Mouse (Mus musculus) neural tube, embryonic 14.5 days (tissue): ENCODE results near the gene Arhgef26. TPM values are rescaled to one million over a fixed set of nuclear protein-coding genes. Genes with fewer than 3 reads are reported as not detected.
A peak's percentile ranks its signal among the peaks of the same experiment; 100 is the strongest.

ENCODE experiments used
- ATAC-seq: fragments of 200-750 bp; cut with Nextera tagmentation; 2 replicates; pipeline ENCODE4 v1.8.0; 2017; ENCODE audit warnings: low read depth, mild to moderate bottlenecking, moderate TSS enrichment, moderate library complexity
- H3K27ac ChIP-seq: fragments of 300-500 bp; sonication (generic); 2 replicates; pipeline ENCODE4 v1.5.1; 2014; ENCODE audit warnings: low read depth, mild to moderate bottlenecking, control low read depth, low read length, moderate library complexity, mixed read lengths
- H3K27me3 ChIP-seq: fragments of 300-500 bp; sonication (generic); 2 replicates; pipeline ENCODE4 v1.6.1; 2014; ENCODE audit warnings: low read length; ENCODE audit not compliant: control insufficient read depth, insufficient read depth
- H3K36me3 ChIP-seq: fragments of 300-500 bp; sonication (generic); 2 replicates; pipeline ENCODE4 v1.6.1; 2014; ENCODE audit warnings: low read length, mixed read lengths; ENCODE audit not compliant: control insufficient read depth, insufficient read depth
- H3K4me1 ChIP-seq: fragments of 300-500 bp; sonication (generic); 2 replicates; pipeline ENCODE4 v1.6.1; 2014; ENCODE audit warnings: low read length; ENCODE audit not compliant: control insufficient read depth, insufficient read depth
- H3K4me2 ChIP-seq: fragments of 300-500 bp; sonication (generic); 2 replicates; pipeline ENCODE4 v1.6.1; 2014; ENCODE audit warnings: mild to moderate bottlenecking, low read depth, low read length, control low read depth
- H3K4me3 ChIP-seq: fragments of 300-500 bp; sonication (generic); 2 replicates; pipeline ENCODE4 v1.5.1; 2014; ENCODE audit warnings: low read depth, low read length, control low read depth, mixed read lengths
- H3K9ac ChIP-seq: fragments of 300-500 bp; sonication (generic); replicated peaks from 2 replicates; pipeline ENCODE4 v1.6.1; 2014; ENCODE audit warnings: low read depth, mild to moderate bottlenecking, control low read depth, low read length, mixed read lengths
- H3K9me3 ChIP-seq: fragments of 300-500 bp; sonication (generic); 2 replicates; pipeline ENCODE4 v1.6.1; 2016; ENCODE audit warnings: low read length; ENCODE audit not compliant: control insufficient read depth
- WGBS: fragments of 180-500 bp; shearing (Covaris S2); extraction: QIAGEN DNeasy Blood & Tissue Kit; methylation state at CpG from one replicate; pipeline ENCODE4 v1.1.7; 2014; 5-methylcytosine and 5-hydroxymethylcytosine counted together
- polyA plus RNA-seq: library from polyadenylated mRNA; unstranded; fragments of >200 nt; fragmentation: Nextera tagmentation; extraction: Ambion mirVana; gene quantifications from 2 replicates; pipeline ENCODE4 v1.2.1, GENCODE M21; 2014

Gene Arhgef26
- polyA plus RNA-seq, 1 experiment from 2014 or later: 11.7 TPM

- peak overlapping the region; percentile 95; the same call in 1 of the 2 replicates for H3K9ac ChIP-seq
- no peak for ATAC-seq
- no peaks in the 10 kb centered on the region for H3K27me3 ChIP-seq
- H3K4me1 ChIP-seq: peaks cover 16% of the 10 kb centered on the region
- H3K36me3 ChIP-seq: peaks cover 9% of the 10 kb centered on the region
- no peak overlapping the region for H3K27ac ChIP-seq
- WGBS: 76% methylated on average over 5 of the region's 5 CpGs
- H3K9me3 ChIP-seq: no peaks in the 10 kb centered on the region
- peak overlapping the region; percentile 83 for H3K4me2 ChIP-seq
- peak overlapping the region; percentile 97 for H3K4me3 ChIP-seq
These were observed 167.2 kb downstream of the Arhgef26 start for GRCm38 (mm10) chr3:62505166-62505900.

- H3K27me3 ChIP-seq: no peaks in the 10 kb centered on the region
- peak within 1 kb of the TSS; percentile 98 for H3K27ac ChIP-seq
- ATAC-seq: peak; percentile 100
- H3K36me3 ChIP-seq: no peaks in the 10 kb centered on the region
- H3K4me1 ChIP-seq: peaks cover 16% of the 10 kb centered on the region
- H3K4me3 ChIP-seq: peak within 1 kb of the TSS; percentile 97
- H3K9ac ChIP-seq: peak within 1 kb of the TSS; percentile 95
- H3K9me3 ChIP-seq: no peaks in the 10 kb centered on the region
- WGBS: under 1% methylated on average over 66 of the region's 66 CpGs
- H3K4me2 ChIP-seq: peak within 1 kb of the TSS; percentile 83
These were observed 168.5 kb downstream of the Arhgef26 start, which contains the start of gene Dhx36 for GRCm38 (mm10) chr3:62506488-62507205. Gene Dhx36 (minus strand): TSS chr3:62507004.

GRCm38 (mm10) chr3:62507206-62507647 is 169.1 kb downstream of the Arhgef26 start:
- H3K27me3 ChIP-seq: no peaks in the 10 kb centered on the region
- H3K36me3 ChIP-seq: no peaks in the 10 kb centered on the region
- H3K4me1 ChIP-seq: peaks cover 16% of the 10 kb centered on the region
- H3K4me3 ChIP-seq: peak overlapping the region; percentile 97
- peak; percentile 12 for ATAC-seq
- H3K27ac ChIP-seq: no peak overlapping the region
- WGBS: 45% methylated on average over 5 of the region's 5 CpGs
- no peaks in the 10 kb centered on the region for H3K9me3 ChIP-seq
- H3K4me2 ChIP-seq: peak overlapping the region; percentile 44
- H3K9ac ChIP-seq: no peak overlapping the region

Other genes with a start within 250 kb of the Arhgef26 start
- gene Dhx36, start 168.7 kb downstream of the Arhgef26 start, polyA plus RNA-seq: 63.7 and 64.5 TPM in 2 replicates